Mouse (Mus musculus) intestine, embryonic 16.5 days (tissue): ENCODE data around the gene Skida1. TPM values are rescaled to one million over a fixed set of nuclear protein-coding genes. Genes with fewer than 3 reads are reported as not detected.

Experiments
- ATAC-seq: fragments of 200-750 bp; cut with Nextera tagmentation; 2 replicates; pipeline ENCODE4 v1.8.0; 2017; ENCODE audit warnings: moderate TSS enrichment, moderate library complexity
- H3K27ac ChIP-seq: fragments of 300-500 bp; sonication (generic); 2 replicates; pipeline ENCODE4 v1.5.1; 2014; ENCODE audit warnings: mild to moderate bottlenecking, low read length
- H3K27me3 ChIP-seq: fragments of 300-500 bp; sonication (generic); replicated peaks from 2 replicates; pipeline ENCODE4 v1.6.1; 2014; ENCODE audit warnings: low read length, control low read depth, mixed read lengths; ENCODE audit not compliant: control insufficient read depth, insufficient read depth
- H3K36me3 ChIP-seq: fragments of 300-500 bp; sonication (generic); 2 replicates; pipeline ENCODE4 v1.6.1; 2014; ENCODE audit warnings: low read length, control low read depth; ENCODE audit not compliant: control insufficient read depth, insufficient read depth
- H3K4me1 ChIP-seq: fragments of 300-500 bp; sonication (generic); 2 replicates; pipeline ENCODE4 v1.6.1; 2014; ENCODE audit warnings: low read length, control low read depth, mixed read lengths; ENCODE audit not compliant: control insufficient read depth, insufficient read depth
- H3K4me2 ChIP-seq: fragments of 300-500 bp; sonication (generic); 2 replicates; pipeline ENCODE4 v1.6.1; 2014; ENCODE audit warnings: low read depth, low read length, control low read depth
- H3K4me3 ChIP-seq: fragments of 300-500 bp; sonication (generic); 2 replicates; pipeline ENCODE4 v1.5.1; 2014; ENCODE audit warnings: mild to moderate bottlenecking, low read length
- H3K9ac ChIP-seq: fragments of 300-500 bp; sonication (generic); 2 replicates; pipeline ENCODE4 v1.6.1; 2014; ENCODE audit warnings: low read depth, low read length
- H3K9me3 ChIP-seq: fragments of 300-500 bp; sonication (generic); 2 replicates; pipeline ENCODE4 v1.6.1; 2016; ENCODE audit warnings: low read length, control low read depth; ENCODE audit not compliant: control insufficient read depth
- WGBS: fragments of 180-500 bp; shearing (Covaris S2); extraction: QIAGEN DNeasy Blood & Tissue Kit; methylation state at CpG from one replicate; pipeline ENCODE4 v1.1.7; 2014; 5-methylcytosine and 5-hydroxymethylcytosine counted together
- polyA plus RNA-seq: library from polyadenylated mRNA; unstranded; fragments of >200 nt; fragmentation: Nextera tagmentation; extraction: Ambion mirVana; gene quantifications from 2 replicates; pipeline ENCODE4 v1.2.1, GENCODE M21; 2015

Gene Skida1
- polyA plus RNA-seq, 1 experiment from 2014 or later, result 2.0 TPM

GRCm38 (mm10) chr2:18056786-18057255 is 8.0 kb upstream of the Skida1 start:
- Histone ChIP-seq H3K9ac (peak overlapping the region; percentile 94), H3K4me2 (peak overlapping the region; percentile 92), H3K36me3 (no peaks in the 10 kb centered on the region), H3K27ac (peak overlapping the region; percentile 100), H3K9me3 (no peaks in the 10 kb centered on the region), H3K4me3 (peak overlapping the region; percentile 62), H3K27me3 (no peaks in the 10 kb centered on the region), H3K4me1 (0 out of 2 replicates have a peak, but pooled peaks cover 3% of the 10 kb centered on the region)
- ATAC-seq, result peak; percentile 99
- WGBS, result 1% methylated on average over 46 of the region's 50 CpGs

DNA sequence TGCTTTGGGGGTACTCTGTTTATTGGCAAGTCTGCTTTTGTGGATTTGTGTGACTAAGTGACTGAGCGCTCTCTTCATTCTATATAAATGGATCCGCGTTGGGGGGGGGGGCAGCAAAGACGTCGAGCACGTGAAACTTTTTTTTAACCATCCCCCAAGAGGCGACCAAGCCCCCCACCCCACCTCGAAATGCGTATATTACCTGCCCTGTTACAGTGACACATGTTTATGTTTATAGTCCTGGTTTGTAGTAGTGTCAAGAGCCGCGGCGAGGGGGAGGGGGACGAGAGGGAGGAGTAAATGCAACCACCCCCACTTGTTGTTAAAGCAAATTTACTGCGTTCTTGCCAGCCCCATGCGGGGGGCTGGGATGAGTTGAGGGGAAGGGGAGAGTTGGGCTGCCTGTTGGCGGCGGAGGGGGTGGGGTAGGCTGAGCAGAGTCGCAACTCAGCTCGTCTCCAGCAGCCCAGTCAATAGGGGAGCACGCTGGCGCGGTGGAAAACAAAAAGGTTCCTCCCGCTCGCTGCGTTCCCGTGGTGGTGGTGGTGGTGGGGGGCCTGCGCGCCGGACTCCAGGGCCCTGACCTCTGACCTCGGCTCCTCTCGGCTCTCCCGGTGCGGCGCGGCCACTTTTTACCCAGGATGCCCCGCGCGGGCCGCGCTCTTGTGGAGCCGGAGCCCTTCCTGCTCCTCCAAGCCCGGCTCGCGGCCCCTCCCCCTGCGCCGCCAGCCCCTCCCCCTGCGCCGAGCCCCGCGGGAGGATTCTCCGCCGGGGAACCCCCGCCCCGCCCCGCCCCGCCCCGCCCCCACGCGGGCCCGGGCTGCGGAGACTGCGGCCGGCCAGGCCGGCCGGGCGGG is 7.3 kb upstream of the Skida1 start:
- under 1% methylated on average over 51 of the region's 66 CpGs for WGBS
- H3K9me3 ChIP-seq, result no peaks in the 10 kb centered on the region
- no peaks in the 10 kb centered on the region for H3K36me3 ChIP-seq
- 0 out of 2 replicates have a peak, but pooled peaks cover 3% of the 10 kb centered on the region for H3K4me1 ChIP-seq
- peak; percentile 91 for ATAC-seq
- H3K27ac ChIP-seq, result peak overlapping the region; percentile 100
- H3K9ac ChIP-seq, result peak overlapping the region; percentile 94
- peak overlapping the region; percentile 92 for H3K4me2 ChIP-seq
- peak overlapping the region; percentile 62 for H3K4me3 ChIP-seq
- no peaks in the 10 kb centered on the region for H3K27me3 ChIP-seq

DNA sequence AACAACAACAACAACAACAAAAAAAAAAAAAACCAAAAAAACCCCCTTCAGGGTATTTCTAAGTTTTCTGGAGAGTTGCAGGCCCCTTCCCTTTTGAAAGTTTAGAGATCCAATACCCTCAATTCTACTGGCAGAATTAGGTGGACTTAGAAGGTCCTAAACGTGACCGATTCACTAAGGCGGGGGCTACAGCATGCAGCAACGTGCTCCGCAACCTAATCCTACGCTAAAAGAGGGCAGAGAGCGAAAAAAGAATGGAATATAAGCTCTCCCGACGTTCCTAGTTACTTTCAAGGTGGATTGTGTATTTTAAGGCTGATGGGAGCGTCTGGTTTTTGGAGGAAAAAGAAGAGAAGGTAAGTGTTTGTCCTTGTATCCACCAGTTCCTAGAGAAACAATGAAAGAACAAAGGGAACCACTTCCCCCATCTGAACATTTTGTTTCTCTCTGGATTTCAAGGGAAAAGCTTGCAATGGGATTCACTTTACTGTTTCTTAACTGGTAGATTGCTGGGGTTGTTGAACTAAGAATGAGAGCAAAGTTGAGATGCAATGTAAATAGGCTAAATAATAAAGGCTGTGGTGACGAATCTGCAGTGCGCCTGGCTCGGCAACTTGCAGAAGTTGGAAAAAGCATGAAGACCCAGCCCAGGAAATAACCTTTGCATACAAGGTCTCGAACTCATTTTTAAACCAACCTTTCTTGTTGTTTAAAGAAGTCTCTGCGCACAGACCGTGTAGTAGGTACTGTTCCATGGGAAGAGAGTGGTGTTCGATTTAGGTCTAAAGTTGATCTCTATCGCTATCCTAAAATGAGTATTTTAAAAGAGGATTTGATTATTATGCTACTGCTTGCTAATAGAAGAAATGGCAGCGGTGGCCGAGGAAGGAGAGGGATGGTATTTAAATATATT is 6.4 kb upstream of the Skida1 start, which contains the start of gene Mllt10:
Gene Mllt10 (plus strand): TSS at position 222 of the 913 bp plus-strand sequence.
- no peak for ATAC-seq
- Histone ChIP-seq H3K4me1 (peaks cover 8% of the 10 kb centered on the region; the same call in 1 of the 2 replicates), H3K4me3 (peak within 1 kb of the TSS; percentile 62), H3K36me3 (no peaks in the 10 kb centered on the region), H3K27me3 (no peaks in the 10 kb centered on the region), H3K9me3 (no peaks in the 10 kb centered on the region), H3K9ac (peak within 1 kb of the TSS; percentile 94), H3K4me2 (peak within 1 kb of the TSS; percentile 66), H3K27ac (peak within 1 kb of the TSS; percentile 100)
- WGBS, result 6% methylated on average over 20 of the region's 20 CpGs

DNA sequence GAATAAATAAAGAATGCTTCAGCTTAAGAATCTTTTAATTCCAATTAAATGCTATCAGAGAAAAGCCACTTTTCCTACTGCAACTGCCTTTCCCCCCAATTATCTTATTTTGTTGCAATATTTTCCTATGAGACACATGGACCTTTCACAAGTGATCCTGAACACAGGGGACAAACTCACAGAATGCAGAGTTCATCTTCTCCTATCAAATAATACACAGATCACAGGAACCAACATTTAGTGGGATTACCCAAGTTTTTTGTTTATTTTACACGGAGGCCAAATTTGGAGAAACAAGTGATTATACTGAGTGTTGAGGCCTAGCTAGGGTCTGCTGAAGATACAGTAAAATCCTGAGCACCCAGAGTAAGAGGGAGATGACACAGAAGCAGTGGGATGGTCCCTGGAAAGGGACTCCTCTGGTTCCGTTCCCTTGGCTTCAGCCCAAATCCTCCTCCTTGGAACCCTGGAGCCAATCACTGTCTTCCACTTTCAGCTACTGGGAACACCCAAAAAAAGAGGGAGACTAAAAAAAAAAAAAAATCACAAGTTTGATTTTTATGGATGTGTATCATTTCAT is 5.2 kb upstream of the Skida1 start:
- ATAC-seq, result no peak
- 33% methylated on average over 2 of the region's 2 CpGs for WGBS

DNA sequence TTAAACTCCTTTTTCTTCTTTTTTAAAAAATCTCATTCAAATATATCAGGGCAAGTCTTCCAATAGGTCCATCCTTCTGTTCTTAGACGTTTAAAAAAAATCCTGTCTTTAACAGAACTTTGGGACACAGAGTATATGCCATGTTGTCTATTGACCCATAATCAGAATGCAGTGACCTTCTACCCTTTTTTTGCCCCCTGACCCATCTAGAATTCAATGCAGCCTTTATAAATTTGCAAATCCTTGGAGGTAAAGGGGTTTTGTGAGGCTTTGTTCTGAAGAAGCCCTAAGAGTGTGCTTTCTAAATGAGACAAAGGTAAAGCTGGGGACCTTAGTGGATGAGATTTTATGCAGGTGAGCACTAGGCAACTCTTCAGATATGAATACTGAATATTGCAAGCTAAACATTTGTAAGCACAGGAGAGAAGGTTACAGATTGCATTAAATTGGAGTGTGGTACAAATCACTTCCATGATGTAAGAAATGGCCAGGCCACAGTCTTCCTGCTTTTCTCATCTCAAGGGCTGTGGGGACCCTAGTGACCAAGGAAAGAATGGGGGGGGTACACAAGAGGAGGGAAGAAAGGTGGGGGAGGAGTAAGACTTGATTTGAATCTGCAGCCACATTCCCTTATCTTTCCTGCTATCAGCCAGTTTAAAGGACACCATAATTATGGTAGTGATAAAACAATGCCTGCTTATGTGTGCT is 4.5 kb upstream of the Skida1 start:
- WGBS, result 87% methylated on average over 1 of the region's 1 CpGs
- Histone ChIP-seq H3K4me1 (peaks cover 14% of the 10 kb centered on the region), H3K27ac (no peak overlapping the region), H3K4me3 (no peak overlapping the region), H3K9ac (no peak overlapping the region), H3K36me3 (no peaks in the 10 kb centered on the region), H3K27me3 (no peaks in the 10 kb centered on the region), H3K9me3 (no peaks in the 10 kb centered on the region), H3K4me2 (no peak overlapping the region)
- ATAC-seq, result no peak

More for the DNA sequence above, 5.2 kb upstream of the Skida1 start:
- Histone ChIP-seq H3K9ac (0 out of 2 replicates have a peak overlapping the region, but pooled peaks have one; percentile 4), H3K27me3 (no peaks in the 10 kb centered on the region), H3K27ac (peak overlapping the region; percentile 46; the same call in 1 of the 2 replicates), H3K4me2 (no peak overlapping the region), H3K9me3 (no peaks in the 10 kb centered on the region), H3K4me1 (peaks cover 14% of the 10 kb centered on the region), H3K4me3 (no peak overlapping the region), H3K36me3 (no peaks in the 10 kb centered on the region)

DNA sequence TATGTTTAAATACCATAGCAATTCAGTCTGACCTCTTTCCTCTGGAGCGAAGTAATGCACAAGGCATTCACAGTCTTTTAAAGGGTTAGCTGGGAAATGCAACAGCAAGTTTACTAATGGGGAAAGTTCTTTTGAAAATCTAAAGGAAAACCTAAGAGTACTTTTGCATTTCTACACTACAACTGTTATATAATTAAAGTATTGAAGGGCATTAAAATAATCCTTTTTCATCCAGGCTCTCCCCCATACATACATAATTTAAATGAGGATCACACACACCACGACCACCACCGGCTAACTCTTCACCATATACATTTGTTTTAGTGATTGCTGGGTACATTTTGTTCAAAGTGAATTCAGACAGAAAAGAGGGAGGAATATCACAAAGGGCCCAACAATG is 3.7 kb upstream of the Skida1 start:
- H3K27me3 ChIP-seq, result no peaks in the 10 kb centered on the region
- no peaks in the 10 kb centered on the region for H3K36me3 ChIP-seq
- H3K9ac ChIP-seq, result no peak overlapping the region
- no peak overlapping the region for H3K27ac ChIP-seq
- 71% methylated on average over 3 of the region's 3 CpGs for WGBS
- no peak overlapping the region for H3K4me3 ChIP-seq
- no peak for ATAC-seq
- H3K4me2 ChIP-seq, result no peak overlapping the region
- H3K9me3 ChIP-seq, result no peaks in the 10 kb centered on the region
- peaks cover 14% of the 10 kb centered on the region for H3K4me1 ChIP-seq

GRCm38 (mm10) chr2:18051831-18052170 is 3.0 kb upstream of the Skida1 start:
- no peaks in the 10 kb centered on the region for H3K27me3 ChIP-seq
- H3K9ac ChIP-seq, result no peak overlapping the region
- H3K27ac ChIP-seq, result no peak overlapping the region
- no peak for ATAC-seq
- no peak overlapping the region for H3K4me2 ChIP-seq
- H3K4me3 ChIP-seq, result no peak overlapping the region
- no peaks in the 10 kb centered on the region for H3K36me3 ChIP-seq
- H3K4me1 ChIP-seq, result peaks cover 14% of the 10 kb centered on the region
- H3K9me3 ChIP-seq, result no peaks in the 10 kb centered on the region
- WGBS, result 71% methylated on average over 3 of the region's 3 CpGs

DNA sequence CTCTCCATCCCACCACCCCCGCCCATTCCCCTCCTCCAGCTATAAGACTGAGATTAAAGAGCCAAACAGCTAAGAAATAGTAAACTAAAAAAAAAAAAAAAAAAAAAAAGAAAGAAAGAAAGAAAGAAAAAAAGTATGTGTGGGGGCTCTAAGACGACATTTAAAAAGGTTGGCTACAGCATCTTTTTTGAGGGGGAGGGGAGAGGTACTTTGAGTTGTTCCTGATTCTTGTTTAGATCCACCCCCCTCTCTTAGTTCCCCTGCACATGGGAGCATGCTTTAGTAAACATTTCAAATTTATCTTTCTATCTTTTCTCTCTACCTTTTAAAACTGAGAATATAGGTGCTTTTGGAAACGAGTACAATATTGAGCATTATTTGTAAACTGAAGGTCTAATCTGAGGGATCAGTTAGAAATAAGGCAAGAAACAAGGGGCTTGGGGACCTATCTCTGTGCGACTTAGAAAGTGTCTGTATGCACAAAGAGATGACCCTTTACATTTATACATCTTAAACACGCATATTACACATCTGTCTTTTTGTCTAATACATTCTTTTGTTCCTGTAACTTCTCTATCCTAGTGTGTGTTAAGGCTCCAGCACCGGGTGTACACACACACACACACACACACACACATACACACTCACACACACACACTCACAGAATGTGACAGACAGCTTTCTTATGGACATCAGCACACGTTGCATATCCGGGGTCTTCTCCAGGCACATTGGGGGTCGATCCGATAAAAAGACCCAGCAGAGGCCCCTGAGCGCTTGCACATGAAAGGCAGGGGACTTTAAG is 2.4 kb upstream of the Skida1 start:
- Histone ChIP-seq H3K4me3 (peak overlapping the region; percentile 28; the same call in 1 of the 2 replicates), H3K9me3 (no peaks in the 10 kb centered on the region), H3K36me3 (no peaks in the 10 kb centered on the region), H3K9ac (peak overlapping the region; percentile 51; the same call in 1 of the 2 replicates), H3K27me3 (no peaks in the 10 kb centered on the region), H3K27ac (no peak overlapping the region; the same call in 1 of the 2 replicates), H3K4me2 (peak overlapping the region; percentile 95), H3K4me1 (peaks cover 18% of the 10 kb centered on the region)
- 49% methylated on average over 11 of the region's 11 CpGs for WGBS
- no peak for ATAC-seq
